Mouse (Mus musculus) hindbrain, embryonic 15.5 days (tissue): ENCODE results near the gene Rps27a. TPM values are rescaled to one million over a fixed set of nuclear protein-coding genes. Genes with fewer than 3 reads are reported as not detected.
A peak's percentile ranks its signal among the peaks of the same experiment; 100 is the strongest.

ENCODE experiments used
- ATAC-seq: fragments of 200-750 bp; cut with Nextera tagmentation; 2 replicates; pipeline ENCODE4 v1.8.0; 2017; ENCODE audit warnings: low read depth, moderate number of reproducible peaks, moderate TSS enrichment; ENCODE audit not compliant: low FRiP score
- H3K27ac ChIP-seq: fragments of 300-500 bp; sonication (generic); replicated peaks from 2 replicates; pipeline ENCODE4 v1.5.1; 2015; ENCODE audit warnings: mild to moderate bottlenecking, inconsistent platforms
- H3K27me3 ChIP-seq: fragments of 300-500 bp; sonication (generic); 2 replicates; pipeline ENCODE4 v1.6.1; 2015; ENCODE audit warnings: control low read depth, inconsistent platforms
- H3K36me3 ChIP-seq: fragments of 300-500 bp; sonication (generic); 2 replicates; pipeline ENCODE4 v1.6.1; 2015; ENCODE audit warnings: control low read depth, inconsistent platforms
- H3K4me1 ChIP-seq: fragments of 300-500 bp; sonication (generic); replicated peaks from 2 replicates; pipeline ENCODE4 v1.6.1; 2015; ENCODE audit warnings: control low read depth, inconsistent platforms
- H3K4me2 ChIP-seq: fragments of 300-500 bp; sonication (generic); 2 replicates; pipeline ENCODE4 v1.6.1; 2015; ENCODE audit warnings: moderate library complexity, mild to moderate bottlenecking, inconsistent platforms
- H3K4me3 ChIP-seq: fragments of 300-500 bp; sonication (generic); 2 replicates; pipeline ENCODE4 v1.5.1; 2015; ENCODE audit warnings: mild to moderate bottlenecking, inconsistent platforms
- H3K9ac ChIP-seq: fragments of 300-500 bp; sonication (generic); 2 replicates; pipeline ENCODE4 v1.6.1; 2015; ENCODE audit warnings: inconsistent platforms
- H3K9me3 ChIP-seq: fragments of 300-500 bp; sonication (generic); 2 replicates; pipeline ENCODE4 v1.6.1; 2016; ENCODE audit warnings: control low read depth, inconsistent platforms
- WGBS: fragments of 180-500 bp; shearing (Covaris S2); methylation state at CpG from one replicate; pipeline ENCODE4 v1.1.7; 2015; 5-methylcytosine and 5-hydroxymethylcytosine counted together
- polyA plus RNA-seq: library from polyadenylated mRNA; unstranded; fragments of >200 nt; fragmentation: Nextera tagmentation; extraction: Ambion mirVana; gene quantifications from 2 replicates; pipeline ENCODE4 v1.2.1, GENCODE M21; 2015

The Rps27a gene
- polyA plus RNA-seq = 526 and 577 TPM in 2 replicates

DNA sequence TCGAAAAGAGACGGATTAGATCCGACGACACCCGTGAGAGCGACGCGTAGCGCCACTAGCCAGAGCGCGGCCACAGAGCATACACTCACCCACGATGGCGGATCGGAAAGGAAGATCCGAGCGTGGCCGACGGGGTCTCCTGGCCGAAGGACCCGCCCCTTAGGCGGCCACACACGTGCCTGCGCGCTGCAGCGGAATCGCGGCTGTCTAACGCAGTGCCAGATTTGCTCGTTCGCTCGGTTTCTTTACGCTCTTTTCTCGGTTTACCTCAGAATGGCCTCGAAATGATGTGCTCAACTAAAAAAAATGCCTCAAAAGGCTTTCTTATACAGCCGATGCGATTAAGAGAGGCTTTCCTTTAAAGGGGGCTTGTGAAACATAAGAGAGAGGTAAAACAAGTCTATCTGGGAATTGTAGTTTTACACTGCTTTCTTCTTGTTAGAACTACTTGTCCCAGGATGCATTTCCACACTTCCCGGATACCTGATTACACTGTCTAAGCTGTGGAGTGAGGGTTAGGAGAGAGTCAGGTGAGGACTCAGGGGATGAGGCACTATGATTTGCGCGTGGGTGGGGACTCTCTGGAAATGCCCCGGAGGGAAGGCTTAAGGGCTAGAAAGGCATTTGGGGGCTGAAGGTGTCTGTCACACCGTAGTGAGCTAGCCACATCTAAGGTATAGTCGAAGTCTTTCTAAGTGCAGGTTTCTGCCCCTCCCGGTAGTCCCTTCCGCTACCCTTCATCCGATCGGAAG is at the start of gene Rps27a, which contains the start of gene Clhc1:
TSS of gene Rps27a (minus strand) at position 358 of the 752 bp plus-strand sequence.
TSS of gene Clhc1 (plus strand) at position 199 of the 752 bp plus-strand sequence.
- H3K27ac ChIP-seq = peak within 1 kb of the TSS; percentile 89
- under 1% methylated on average over 46 of the region's 46 CpGs for WGBS
- ATAC-seq = peak; percentile 98
- H3K4me2 ChIP-seq = peak within 1 kb of the TSS; percentile 79
- H3K9ac ChIP-seq = peak within 1 kb of the TSS; percentile 74
- peaks cover 16% of the 10 kb centered on the region for H3K4me1 ChIP-seq
- peaks cover 30% of the 10 kb centered on the region for H3K36me3 ChIP-seq
- H3K27me3 ChIP-seq = no peaks in the 10 kb centered on the region
- peak within 1 kb of the TSS; percentile 63 for H3K4me3 ChIP-seq
- no peaks in the 10 kb centered on the region for H3K9me3 ChIP-seq

DNA sequence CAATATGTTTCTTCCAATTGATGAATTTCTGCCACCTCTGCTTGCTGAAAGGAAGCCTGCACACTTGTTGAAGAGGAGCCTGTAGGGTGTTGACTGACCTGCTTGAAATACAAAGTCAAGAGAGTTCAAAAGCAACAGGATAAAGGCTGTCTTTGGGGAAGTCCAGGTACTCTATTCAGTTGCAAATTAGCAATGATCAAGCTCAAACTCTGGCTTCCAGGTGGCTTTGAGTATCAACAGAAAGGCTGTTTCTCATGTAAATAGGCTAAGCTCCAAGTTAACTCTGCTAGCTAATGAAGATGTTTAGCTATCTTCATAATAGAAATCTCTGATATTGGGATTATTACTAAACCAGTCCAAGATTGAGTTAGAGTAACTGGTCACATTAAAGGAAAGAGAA is 49.2 kb upstream of the Rps27a start:
- no peak overlapping the region for H3K4me3 ChIP-seq
- no peaks in the 10 kb centered on the region for H3K36me3 ChIP-seq
- no peaks in the 10 kb centered on the region for H3K9me3 ChIP-seq
- H3K4me1 ChIP-seq = no peaks in the 10 kb centered on the region
- H3K27me3 ChIP-seq = no peaks in the 10 kb centered on the region
- H3K9ac ChIP-seq = no peak overlapping the region
- H3K27ac ChIP-seq = no peak overlapping the region
- no peak for ATAC-seq
- no peak overlapping the region for H3K4me2 ChIP-seq

DNA sequence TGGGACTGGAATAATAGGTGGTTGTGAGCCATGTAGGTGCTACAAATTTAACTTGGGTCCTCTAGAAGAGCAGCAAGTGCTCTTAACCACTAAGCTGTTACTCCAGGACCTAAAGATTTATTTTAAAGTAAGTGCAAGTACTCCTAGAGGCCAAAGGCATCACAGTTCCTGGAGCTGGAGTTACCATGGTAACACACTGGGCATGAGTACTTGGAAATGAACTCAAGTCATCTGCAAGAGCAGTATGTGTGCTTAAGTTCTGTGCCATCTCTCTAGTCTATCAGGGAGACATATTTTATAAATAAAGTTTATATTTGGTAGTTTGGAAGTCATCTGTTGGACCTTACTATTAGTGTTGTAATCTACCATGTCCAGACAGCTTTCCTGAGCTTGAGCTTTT is 47.3 kb upstream of the Rps27a start:
- Histone ChIP-seq H3K9ac (no peak overlapping the region), H3K9me3 (no peaks in the 10 kb centered on the region), H3K27ac (no peak overlapping the region), H3K4me3 (no peak overlapping the region), H3K4me1 (no peaks in the 10 kb centered on the region), H3K4me2 (no peak overlapping the region), H3K36me3 (no peaks in the 10 kb centered on the region), H3K27me3 (no peaks in the 10 kb centered on the region)
- ATAC-seq = no peak

DNA sequence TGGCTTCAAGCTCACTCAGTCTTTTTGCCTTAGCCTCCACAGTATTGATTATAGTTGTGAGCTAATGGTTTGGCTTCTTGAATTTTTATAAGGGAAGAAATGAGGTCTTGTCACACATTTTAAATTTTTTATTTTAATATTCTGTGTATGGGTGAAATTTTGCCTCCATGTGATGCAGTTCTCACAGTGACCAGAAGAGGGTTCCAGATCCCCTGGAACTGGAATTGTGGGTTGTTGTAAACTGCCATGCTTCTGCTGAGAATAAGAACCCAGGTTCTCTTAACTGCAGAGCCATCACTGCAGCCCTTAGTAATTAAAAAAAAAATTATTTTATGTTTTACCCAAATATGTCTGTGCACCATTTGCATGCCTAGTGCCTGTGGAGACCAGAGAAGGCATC is 31.7 kb upstream of the Rps27a start:
- Histone ChIP-seq H3K4me2 (no peak overlapping the region), H3K9ac (no peak overlapping the region), H3K27me3 (no peaks in the 10 kb centered on the region), H3K27ac (no peak overlapping the region), H3K36me3 (no peaks in the 10 kb centered on the region), H3K4me3 (no peak overlapping the region), H3K9me3 (no peaks in the 10 kb centered on the region), H3K4me1 (no peaks in the 10 kb centered on the region)
- no peak for ATAC-seq

DNA sequence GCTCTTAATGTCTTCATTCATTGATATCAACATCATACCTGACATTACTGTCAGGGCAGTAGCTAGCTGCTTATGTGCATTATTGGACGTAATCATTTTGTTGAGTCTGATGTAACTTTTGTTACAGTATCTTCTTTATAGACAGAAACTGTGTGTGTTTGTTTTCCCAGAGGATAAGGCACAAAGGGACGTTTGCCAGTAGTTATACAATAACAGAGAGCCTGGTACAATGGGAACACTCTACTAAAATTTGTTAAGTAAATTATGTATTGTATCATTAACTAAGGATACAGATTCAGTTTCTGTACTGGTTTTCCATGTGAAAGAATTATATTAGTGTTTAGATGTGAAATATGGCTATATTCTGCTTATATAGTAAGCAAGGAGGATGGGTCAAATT is 24.7 kb upstream of the Rps27a start:
- Histone ChIP-seq H3K27me3 (no peaks in the 10 kb centered on the region), H3K4me2 (no peak overlapping the region), H3K27ac (no peak overlapping the region), H3K36me3 (no peaks in the 10 kb centered on the region), H3K9me3 (no peaks in the 10 kb centered on the region), H3K9ac (no peak overlapping the region), H3K4me3 (no peak overlapping the region), H3K4me1 (no peaks in the 10 kb centered on the region)
- 78% methylated on average over 2 of the region's 2 CpGs for WGBS
- no peak for ATAC-seq

DNA sequence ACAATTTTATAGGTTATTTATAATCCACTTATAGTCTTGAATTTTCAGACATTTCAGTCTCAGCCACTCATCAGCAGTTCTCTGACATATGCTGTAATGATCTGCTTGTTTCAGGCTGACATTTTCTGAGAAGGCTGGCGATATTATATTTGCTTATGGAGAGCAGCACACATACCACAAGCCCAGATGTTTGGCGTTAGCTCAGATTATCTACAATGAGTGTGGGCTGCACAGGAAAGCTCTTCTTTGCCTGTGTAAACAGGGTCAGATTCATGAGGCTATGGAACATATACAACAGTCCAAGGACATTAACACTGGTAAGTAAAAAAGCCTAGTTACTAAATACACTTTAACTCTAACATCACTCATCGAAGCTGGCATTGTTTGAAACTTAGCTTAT is 23.6 kb upstream of the Rps27a start:
- Histone ChIP-seq H3K27me3 (no peaks in the 10 kb centered on the region), H3K36me3 (no peaks in the 10 kb centered on the region), H3K27ac (no peak overlapping the region), H3K4me1 (no peaks in the 10 kb centered on the region), H3K9ac (no peak overlapping the region), H3K4me2 (no peak overlapping the region), H3K4me3 (no peak overlapping the region), H3K9me3 (no peaks in the 10 kb centered on the region)
- WGBS = 84% methylated on average over 3 of the region's 3 CpGs
- ATAC-seq = no peak

DNA sequence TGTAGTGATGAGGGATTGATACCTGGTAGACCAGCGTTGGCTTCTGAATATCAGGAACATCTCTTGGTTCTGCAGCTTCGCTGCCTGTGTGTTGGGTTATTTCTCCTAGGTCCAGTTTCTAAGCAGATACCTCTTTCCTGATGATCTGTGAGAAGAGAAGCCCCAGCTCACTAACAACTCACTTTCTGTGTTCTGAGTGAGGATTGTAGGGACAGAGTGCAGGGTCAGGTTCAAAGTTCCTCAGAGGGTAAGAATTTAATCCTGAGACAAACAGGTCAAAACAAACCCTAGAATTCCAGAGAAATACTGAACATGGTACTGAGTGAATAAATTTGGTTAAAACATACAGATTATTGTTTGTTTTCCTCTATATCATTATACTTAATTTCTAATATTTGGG is 15.5 kb upstream of the Rps27a start:
- H3K4me3 ChIP-seq = no peak overlapping the region
- no peaks in the 10 kb centered on the region for H3K36me3 ChIP-seq
- H3K4me2 ChIP-seq = no peak overlapping the region
- no peak overlapping the region for H3K9ac ChIP-seq
- no peak for ATAC-seq
- H3K4me1 ChIP-seq = no peaks in the 10 kb centered on the region
- WGBS = 97% methylated on average over 2 of the region's 2 CpGs
- no peak overlapping the region for H3K27ac ChIP-seq
- H3K9me3 ChIP-seq = no peaks in the 10 kb centered on the region
- no peaks in the 10 kb centered on the region for H3K27me3 ChIP-seq

GRCm38 (mm10) chr11:29560990-29561389 is 13.1 kb upstream of the Rps27a start:
- Histone ChIP-seq H3K27me3 (no peaks in the 10 kb centered on the region), H3K4me3 (no peak overlapping the region), H3K27ac (no peak overlapping the region), H3K4me2 (no peak overlapping the region), H3K36me3 (no peaks in the 10 kb centered on the region), H3K9ac (no peak overlapping the region), H3K9me3 (no peaks in the 10 kb centered on the region), H3K4me1 (no peaks in the 10 kb centered on the region)
- ATAC-seq = no peak
- 88% methylated on average over 3 of the region's 3 CpGs for WGBS

DNA sequence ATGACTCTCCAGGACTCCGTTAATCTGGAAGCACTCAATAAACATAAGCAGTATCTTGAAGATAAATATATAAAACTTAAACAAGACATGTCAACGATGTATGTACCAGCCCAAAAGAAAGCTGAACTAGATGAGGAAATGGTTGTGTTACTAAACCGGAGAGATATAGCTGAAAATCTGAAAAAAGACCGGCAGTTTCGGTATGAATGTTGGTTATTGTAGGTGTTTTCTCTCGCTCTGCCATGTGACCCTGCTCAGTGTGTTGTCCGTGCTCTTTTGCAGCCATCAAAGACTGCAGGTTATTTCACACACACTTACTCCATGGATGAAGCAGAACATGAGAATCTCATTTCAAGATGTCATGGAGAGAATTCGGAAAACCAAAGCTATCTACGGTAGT is 12.5 kb upstream of the Rps27a start:
- H3K9ac ChIP-seq = no peak overlapping the region
- no peaks in the 10 kb centered on the region for H3K27me3 ChIP-seq
- no peaks in the 10 kb centered on the region for H3K9me3 ChIP-seq
- no peak overlapping the region for H3K4me2 ChIP-seq
- H3K36me3 ChIP-seq = no peaks in the 10 kb centered on the region
- H3K27ac ChIP-seq = no peak overlapping the region
- H3K4me1 ChIP-seq = no peaks in the 10 kb centered on the region
- H3K4me3 ChIP-seq = no peak overlapping the region
- no peak for ATAC-seq
- WGBS = 91% methylated on average over 9 of the region's 9 CpGs

DNA sequence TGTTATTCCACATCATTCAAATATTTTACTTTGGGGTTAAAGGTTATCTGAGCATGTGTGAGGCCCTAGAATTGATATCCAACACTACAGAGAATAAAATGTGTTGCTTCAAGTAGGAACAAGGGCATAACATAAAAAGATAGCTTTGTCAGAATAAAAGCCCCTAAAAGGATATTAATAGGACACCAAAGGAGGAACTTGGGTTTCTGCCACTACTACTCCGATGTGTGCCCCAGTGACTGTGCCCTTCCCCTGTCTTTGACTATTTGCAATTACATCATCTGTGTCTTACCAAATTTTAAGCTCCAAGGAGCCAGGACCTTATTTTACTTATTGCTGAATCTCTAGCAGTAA is 1.5 kb upstream of the Rps27a start:
- Histone ChIP-seq H3K4me3 (no peak overlapping the region), H3K36me3 (peaks cover 20% of the 10 kb centered on the region), H3K27ac (no peak overlapping the region), H3K4me2 (no peak overlapping the region), H3K9ac (no peak overlapping the region), H3K9me3 (no peaks in the 10 kb centered on the region), H3K4me1 (peaks cover 16% of the 10 kb centered on the region), H3K27me3 (no peaks in the 10 kb centered on the region)
- ATAC-seq = no peak
- 89% methylated on average over 1 of the region's 1 CpGs for WGBS

GRCm38 (mm10) chr11:29548504-29549424 is 855 bp upstream of the Rps27a start:
- H3K4me1 ChIP-seq = peaks cover 16% of the 10 kb centered on the region

DNA sequence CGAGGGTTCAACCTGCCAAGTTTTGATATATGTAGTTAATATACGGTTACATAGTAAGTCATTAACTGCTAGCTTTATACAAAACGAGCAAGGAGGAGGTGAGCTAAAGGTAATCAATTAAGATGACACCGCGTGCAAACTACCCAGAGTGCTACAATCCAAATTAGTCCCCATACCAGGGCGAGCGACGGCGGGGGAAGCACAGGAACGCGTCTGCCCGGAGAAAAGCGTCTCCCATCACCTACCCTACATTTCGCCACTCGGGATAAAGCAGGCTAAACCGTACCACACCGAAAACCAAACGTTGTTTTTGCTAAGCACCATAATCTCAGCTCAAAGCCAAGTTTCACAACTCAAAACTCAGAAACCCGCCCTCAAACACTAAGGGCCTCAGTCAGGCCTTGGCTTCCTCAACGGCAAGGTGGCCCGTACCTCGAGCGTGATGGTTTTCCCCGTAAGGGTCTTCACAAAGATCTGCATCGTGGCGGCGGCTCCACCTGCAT is 609 bp downstream of the Rps27a start:
- peak; percentile 17 for ATAC-seq
- H3K9me3 ChIP-seq = no peaks in the 10 kb centered on the region
- H3K4me2 ChIP-seq = peak overlapping the region; percentile 79
- WGBS = under 1% methylated on average over 27 of the region's 27 CpGs
- H3K4me3 ChIP-seq = peak overlapping the region; percentile 63
- H3K9ac ChIP-seq = peak overlapping the region; percentile 74
- H3K27me3 ChIP-seq = no peaks in the 10 kb centered on the region
- peak overlapping the region; percentile 89 for H3K27ac ChIP-seq
- H3K4me1 ChIP-seq = peaks cover 16% of the 10 kb centered on the region
- H3K36me3 ChIP-seq = peaks cover 33% of the 10 kb centered on the region

More at GRCm38 (mm10) chr11:29548504-29549424, 855 bp upstream of the Rps27a start:
- Histone ChIP-seq H3K9ac (peak overlapping the region; percentile 74), H3K4me2 (peak overlapping the region; percentile 79), H3K27ac (peak overlapping the region; percentile 89), H3K4me3 (peak overlapping the region; percentile 63), H3K27me3 (no peaks in the 10 kb centered on the region), H3K36me3 (peaks cover 27% of the 10 kb centered on the region), H3K9me3 (no peaks in the 10 kb centered on the region)
- WGBS = 26% methylated on average over 23 of the region's 23 CpGs
- ATAC-seq = no peak
